Comparison of ENCODE assay signal across 17 mouse cellular contexts in genomic region chr6:55420411-55420810, GRCm38 (mm10). TPM values are rescaled to one million over a fixed set of nuclear protein-coding genes. Genes with fewer than 3 reads are reported as not detected.
DNase-seq lines count a peak whose midpoint lies in the region; ATAC-seq lines count a peak whose summit lies in the region.
"Had no signal": no experiment of that assay in that cellular context is flagged by ENCODE, and none has a peak within 500 bp of the region (broad histone marks: within the 10 kb centered on the region; RNA-seq: fewer than 3 reads in every experiment).

No protein-coding gene starts in this region.

- H3K9me3 ChIP-seq in neural tube, embryonic 11.5 days (ENCODE audit: control insufficient read depth, low read length), result no peaks in the 10 kb centered on the region
- no peaks in the 10 kb centered on the region for H3K9me3 ChIP-seq in forebrain, embryonic 15.5 days
- H3K9me3 ChIP-seq in midbrain, embryonic 12.5 days, result no peaks in the 10 kb centered on the region
- H3K9me3 ChIP-seq: heart, embryonic 12.5 days; lung, embryonic 15.5 days; stomach, embryonic 15.5 days had no signal

- peak; percentile 38; the same call in 1 of the 2 replicates for ATAC-seq in neural tube, embryonic 11.5 days (ENCODE audit: insufficient read depth, low FRiP score, low TSS enrichment)
- ATAC-seq in forebrain, embryonic 15.5 days (replicated peaks), result peak; percentile 26; the same call in 1 of the 2 replicates
- ATAC-seq in midbrain, embryonic 12.5 days (ENCODE audit: low FRiP score, low read depth), result peak; percentile 13; the same call in 1 of the 2 replicates
- ATAC-seq: CD4-positive, CD25-positive, alpha-beta regulatory T cell, adult 4 months had no signal

- 76% methylated on average over 3 of the region's 3 CpGs for WGBS in neural tube, embryonic 11.5 days
- WGBS in forebrain, embryonic 15.5 days, result 80% methylated on average over 3 of the region's 3 CpGs
- 81% methylated on average over 3 of the region's 3 CpGs for WGBS in midbrain, embryonic 12.5 days

- no peak overlapping the region for H3K27ac ChIP-seq in neural tube, embryonic 11.5 days (ENCODE audit: low read depth, low read length)
- peak overlapping the region; percentile 74 for H3K27ac ChIP-seq in forebrain, embryonic 15.5 days (replicated peaks)
- peak overlapping the region; percentile 55; the same call in 1 of the 2 replicates for H3K27ac ChIP-seq in midbrain, embryonic 12.5 days (replicated peaks)
- H3K27ac ChIP-seq: lung, embryonic 15.5 days; stomach, embryonic 15.5 days had no signal

- H3K4me2 ChIP-seq in neural tube, embryonic 11.5 days (ENCODE audit: low read depth), result no peak overlapping the region
- no peak overlapping the region for H3K4me2 ChIP-seq in forebrain, embryonic 15.5 days (replicated peaks)
- no peak overlapping the region for H3K4me2 ChIP-seq in midbrain, embryonic 12.5 days (replicated peaks)
- H3K4me2 ChIP-seq: heart, embryonic 12.5 days; lung, embryonic 15.5 days; stomach, embryonic 15.5 days had no signal

- H3K36me3 ChIP-seq in neural tube, embryonic 11.5 days (ENCODE audit: control insufficient read depth, insufficient read depth, low read length), result no peaks in the 10 kb centered on the region
- H3K36me3 ChIP-seq in forebrain, embryonic 15.5 days, result no peaks in the 10 kb centered on the region
- no peaks in the 10 kb centered on the region for H3K36me3 ChIP-seq in midbrain, embryonic 12.5 days
- H3K36me3 ChIP-seq: heart, embryonic 12.5 days; lung, embryonic 15.5 days; stomach, embryonic 15.5 days had no signal

- DNase-seq in neural tube, embryonic 11.5 days (ENCODE audit: low spot score), result no peak
- no peak for DNase-seq in neural tube, embryonic 10.5 days (ENCODE audit: extremely low spot score, low spot score)
- no peak for DNase-seq in cerebellum, adult 18-20 months
- DNase-seq in frontal cortex, postnatal 10 days (ENCODE audit: low spot score in 2 of 2), result no peak
- no peak for DNase-seq in c-Kit-positive CD71-positive TER-119-positive erythroid progenitor cells, embryonic 14.5 days (ENCODE audit: low spot score)
- DNase-seq: adrenal gland, adult 8-10 months; cerebellum, postnatal 36 days; kidney, postnatal 36 days; liver; thymus, postnatal 25 days had no signal

- H3K4me1 ChIP-seq in neural tube, embryonic 11.5 days (ENCODE audit: control insufficient read depth, insufficient read depth, low read length), result peaks cover 5% of the 10 kb centered on the region; the same call in 1 of the 2 replicates
- peaks cover 24% of the 10 kb centered on the region for H3K4me1 ChIP-seq in forebrain, embryonic 15.5 days
- H3K4me1 ChIP-seq in midbrain, embryonic 12.5 days, result peaks cover 20% of the 10 kb centered on the region
- H3K4me1 ChIP-seq: heart, embryonic 12.5 days; lung, embryonic 15.5 days; megakaryocyte, embryonic 14.5 days; stomach, embryonic 15.5 days had no signal

- no peak overlapping the region for H3K4me3 ChIP-seq in neural tube, embryonic 11.5 days (ENCODE audit: low read depth, low read length)
- no peak overlapping the region for H3K4me3 ChIP-seq in forebrain, embryonic 15.5 days
- no peak overlapping the region for H3K4me3 ChIP-seq in midbrain, embryonic 12.5 days
- H3K4me3 ChIP-seq: heart, embryonic 12.5 days; lung, embryonic 15.5 days; megakaryocyte, embryonic 14.5 days; stomach, embryonic 15.5 days had no signal

- no peak overlapping the region for H3K9ac ChIP-seq in neural tube, embryonic 11.5 days (ENCODE audit: low read length)
- H3K9ac ChIP-seq in forebrain, embryonic 15.5 days (replicated peaks), result no peak overlapping the region
- no peak overlapping the region for H3K9ac ChIP-seq in midbrain, embryonic 12.5 days (replicated peaks)
- H3K9ac ChIP-seq: heart, embryonic 12.5 days; lung, embryonic 15.5 days; stomach, embryonic 15.5 days had no signal

- H3K27me3 ChIP-seq in neural tube, embryonic 11.5 days (ENCODE audit: control insufficient read depth, insufficient read depth, low read length), result no peaks in the 10 kb centered on the region
- no peaks in the 10 kb centered on the region for H3K27me3 ChIP-seq in forebrain, embryonic 15.5 days
- H3K27me3 ChIP-seq in midbrain, embryonic 12.5 days, result peaks cover 38% of the 10 kb centered on the region
- H3K27me3 ChIP-seq: lung, embryonic 15.5 days; stomach, embryonic 15.5 days had no signal

RNA-seq across cellular contexts. Expression of gene Adcyap1r1, which starts 31.4 kb away (rescaled TPM):
- polyA plus RNA-seq in neural tube, embryonic 11.5 days (2014; fragmentation: Nextera tagmentation; extraction: Ambion mirVana), result 18.1 and 18.3 TPM in 2 replicates
- polyA plus RNA-seq in forebrain, embryonic 15.5 days (2015; fragmentation: Nextera tagmentation; extraction: Ambion mirVana), result 31.5 and 32.1 TPM in 2 replicates
- polyA plus RNA-seq in midbrain, embryonic 12.5 days (2016; fragmentation: Nextera tagmentation; extraction: Ambion mirVana), result 29.8 and 30.5 TPM in 2 replicates
- polyA plus RNA-seq: CD4-positive, CD25-positive, alpha-beta regulatory T cell, adult 4 months had no signal

RNA-seq across cellular contexts. Expression of gene Ghrhr, which starts 44.3 kb away (rescaled TPM):
- polyA plus RNA-seq in neural tube, embryonic 11.5 days (2014; fragmentation: Nextera tagmentation; extraction: Ambion mirVana), result not detected in 2 replicates
- polyA plus RNA-seq in forebrain, embryonic 15.5 days (2015; fragmentation: Nextera tagmentation; extraction: Ambion mirVana), result not detected in 2 replicates
- polyA plus RNA-seq in midbrain, embryonic 12.5 days (2016; fragmentation: Nextera tagmentation; extraction: Ambion mirVana), result not detected in 2 replicates
- polyA plus RNA-seq: CD4-positive, CD25-positive, alpha-beta regulatory T cell, adult 4 months; heart, embryonic 12.5 days; stomach, embryonic 15.5 days had no signal
